In genomic region chr4:63862953-63863352, GRCm38 (mm10) we compare ENCODE assay signal across 25 mouse cellular contexts. TPM values are rescaled to one million over a fixed set of nuclear protein-coding genes. Genes with fewer than 3 reads are reported as not detected.
"Had no signal": no experiment of that assay in that cellular context is flagged by ENCODE, and none has a peak within 500 bp of the region (broad histone marks: within the 10 kb centered on the region; RNA-seq: fewer than 3 reads in every experiment).

No protein-coding gene starts in this region.

- DNase-seq: kidney, adult 11 months; kidney, adult 8-10 months; kidney, postnatal 10 days; kidney, postnatal 36 days; layer of hippocampus, postnatal 36 days; liver; liver, embryonic 13.5 days; lung, adult 2 months; lung, postnatal 14 days; lung, postnatal 4 days; midbrain, embryonic 14.5 days; retina, postnatal 1 day; thymus, postnatal 14 days; thymus, postnatal 4 days had no signal

- H3K4me1 ChIP-seq: limb, embryonic 10.5 days; liver, embryonic 13.5 days had no signal

- H3K9me3 ChIP-seq: kidney, embryonic 15.5 days; limb, embryonic 10.5 days; limb, embryonic 13.5 days; liver, embryonic 13.5 days; neural tube, embryonic 13.5 days had no signal

- H3K4me2 ChIP-seq: kidney, embryonic 15.5 days; limb, embryonic 13.5 days; liver, embryonic 13.5 days; midbrain, embryonic 11.5 days; neural tube, embryonic 13.5 days had no signal

- H3K36me3 ChIP-seq: kidney, embryonic 15.5 days; limb, embryonic 10.5 days; limb, embryonic 13.5 days; liver, embryonic 13.5 days; neural tube, embryonic 13.5 days had no signal

- H3K27me3 ChIP-seq: kidney, embryonic 15.5 days; limb, embryonic 13.5 days; liver, embryonic 13.5 days; neural tube, embryonic 13.5 days had no signal

- H3K9ac ChIP-seq: kidney, embryonic 15.5 days; limb, embryonic 13.5 days; liver, embryonic 13.5 days; neural tube, embryonic 13.5 days had no signal

- H3K4me3 ChIP-seq: kidney, embryonic 15.5 days; limb, embryonic 10.5 days; limb, embryonic 13.5 days; liver, embryonic 13.5 days; neural tube, embryonic 13.5 days had no signal

- H3K27ac ChIP-seq: kidney, embryonic 15.5 days; limb, embryonic 10.5 days; limb, embryonic 13.5 days; liver, embryonic 13.5 days; neural tube, embryonic 13.5 days; stomach, postnatal 0 days had no signal

RNA-seq across cellular contexts. Expression of gene Tnfsf8, which starts 1.8 kb away (rescaled TPM):
- total RNA-seq: layer of hippocampus, postnatal 10 days; layer of hippocampus, postnatal 36 days; left cerebral cortex, postnatal 25 days; midbrain, postnatal 0 days had no signal
- polyA plus RNA-seq: kidney, embryonic 15.5 days; limb, embryonic 10.5 days; limb, embryonic 13.5 days; liver, embryonic 13.5 days; liver, embryonic 16.5 days; midbrain, embryonic 11.5 days; midbrain, postnatal 0 days; neural tube, embryonic 13.5 days; stomach, embryonic 14.5 days; stomach, postnatal 0 days had no signal
